Mouse (Mus musculus): ENCODE data around the gene Zfp592. TPM values are rescaled to one million over a fixed set of nuclear protein-coding genes. Genes with fewer than 3 reads are reported as not detected.
A peak's percentile ranks its signal among the peaks of the same experiment; 100 is the strongest.

Gene Zfp592
- total and polyA plus RNA-seq, 3 experiments, result 12.9 to 33.0 TPM; not detected in 1

DNA sequence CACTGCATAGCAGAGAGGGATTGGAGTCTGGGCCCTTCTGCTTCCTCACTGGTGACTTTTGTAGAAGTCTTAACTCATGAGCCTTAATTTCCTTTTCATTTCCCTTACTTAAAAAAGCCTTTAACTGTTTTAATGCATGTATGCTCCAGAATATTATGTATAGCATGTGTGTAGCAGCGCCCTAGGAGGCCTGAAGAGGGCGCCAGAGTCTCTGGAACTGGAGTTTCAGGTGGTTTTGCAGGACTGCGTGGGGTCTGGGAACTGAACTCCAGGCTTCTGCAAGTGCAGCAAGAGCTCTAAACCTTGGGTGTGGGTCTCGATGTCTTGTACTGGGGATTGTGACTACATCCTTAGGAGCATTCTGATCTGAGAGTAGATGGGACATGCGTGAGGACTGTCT lies 79.8 kb downstream of the Zfp592 start:
- Histone ChIP-seq H3K4me1 (ENCODE audit: control insufficient read depth in 1 of 2, insufficient read depth in 2 of 2, low read length in 2 of 2) (peaks cover 2 to 3% of the 10 kb centered on the region in 2 experiments; a peak in 2 of 4 replicates), H3K9me3 (replicated peaks; ENCODE audit: insufficient read depth, low read length) (no peaks in the 10 kb centered on the region), H3K27ac (ENCODE audit: control insufficient read depth, low read depth, low read length) (no peak overlapping the region), H3K79me2 (ENCODE audit: control insufficient read depth, insufficient read depth, low read length, poor library complexity) (no peaks in the 10 kb centered on the region), H3K27me3 (ENCODE audit: control insufficient read depth in 1 of 2, insufficient read depth in 2 of 2, low read length in 2 of 2) (peaks cover 8 to 13% of the 10 kb centered on the region in 2 experiments), H3K9ac (ENCODE audit: control insufficient read depth, low read depth, low read length, poor library complexity, severe bottlenecking) (no peak overlapping the region), H3K4me3 (ENCODE audit: control insufficient read depth in 1 of 2, insufficient read depth in 1 of 2, low read depth in 2 of 2, low read length in 2 of 2) (no peak overlapping the region), H3K36me3 (ENCODE audit: control insufficient read depth in 1 of 2, insufficient read depth in 2 of 2, low read length in 2 of 2) (no peaks in the 10 kb centered on the region)
- TF ChIP-seq RAD21 (IDR thresholded peaks at IDR 0.05; ENCODE audit: low read depth, low read length), result peak; percentile 40
- peak; percentile 56 to 59 (median 56); a peak in 5 of 6 replicates for TF ChIP-seq CTCF (IDR thresholded peaks at IDR 0.05 in 2 of 3, conservative IDR thresholded peaks at IDR 0.05 in 1 of 3; ENCODE audit: control insufficient read depth in 1 of 3, insufficient read depth in 1 of 3, low read depth in 2 of 3, low read length in 3 of 3, poor library complexity in 1 of 3, severe bottlenecking in 1 of 3)
- peak; percentile 15; the same call in 1 of the 2 replicates for TF ChIP-seq SMC3 (IDR thresholded peaks at IDR 0.05; ENCODE audit: low read depth, low read length)
- no peak for TF ChIP-seq USF1 (IDR thresholded peaks at IDR 0.05; ENCODE audit: low read depth, low read length)
- no peak for TF ChIP-seq USF2 (IDR thresholded peaks at IDR 0.05; ENCODE audit: borderline replicate concordance in 1 of 2, insufficient read depth in 1 of 2, low read depth in 1 of 2, low read length in 2 of 2)
- DNase-seq (ENCODE audit: low read depth, low spot score), result peak; percentile 32

DNA sequence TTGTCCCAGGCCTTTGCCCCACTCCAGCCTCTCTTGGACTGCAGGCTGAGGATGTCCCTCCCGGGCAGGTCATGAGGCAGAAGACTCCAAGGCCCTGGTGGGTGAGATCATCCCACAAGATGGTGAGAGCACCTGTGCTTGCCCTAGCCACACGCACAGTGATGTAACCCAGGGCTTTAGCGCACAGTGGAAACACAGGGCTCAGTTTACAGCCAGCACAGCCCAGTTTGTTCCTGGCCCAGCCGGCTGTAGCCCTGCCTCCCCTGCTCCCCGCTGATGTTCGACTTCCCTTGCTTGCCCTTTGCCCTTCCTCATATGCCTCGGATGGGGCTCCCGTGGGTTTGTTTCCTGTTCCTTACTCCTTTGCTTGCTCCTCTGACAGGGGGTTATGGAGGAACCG lies 81.1 kb downstream of the Zfp592 start:
- H3K27ac ChIP-seq (ENCODE audit: control insufficient read depth, low read depth, low read length), result no peak overlapping the region

DNA sequence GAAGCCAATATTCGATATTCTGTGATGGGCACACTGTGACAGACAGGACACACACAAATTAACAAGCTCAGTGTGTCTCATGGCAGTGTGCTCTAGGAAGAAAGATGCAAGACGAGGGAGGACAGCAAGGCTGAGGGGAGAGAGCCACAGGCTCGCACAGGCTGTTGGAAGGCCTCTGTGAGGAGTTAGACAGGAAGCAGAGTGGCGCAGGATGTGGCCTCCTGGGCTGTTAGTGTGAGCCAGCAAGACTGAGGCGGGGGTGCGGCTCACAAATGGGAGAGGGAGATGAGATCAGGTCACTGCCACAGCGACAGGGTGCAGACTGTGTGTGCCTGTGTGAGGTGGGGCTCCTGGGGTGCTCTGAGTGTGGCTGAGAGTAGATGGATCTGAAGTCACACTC lies 81.8 kb downstream of the Zfp592 start:
- Histone ChIP-seq H3K4me1 (ENCODE audit: control insufficient read depth in 1 of 2, insufficient read depth in 2 of 2, low read length in 2 of 2) (peaks cover 2 to 3% of the 10 kb centered on the region in 2 experiments; a peak in 2 of 4 replicates), H3K9ac (ENCODE audit: control insufficient read depth, low read depth, low read length, poor library complexity, severe bottlenecking) (no peak overlapping the region), H3K36me3 (ENCODE audit: control insufficient read depth in 1 of 2, insufficient read depth in 2 of 2, low read length in 2 of 2) (no peaks in the 10 kb centered on the region), H3K79me2 (ENCODE audit: control insufficient read depth, insufficient read depth, low read length, poor library complexity) (no peaks in the 10 kb centered on the region), H3K4me3 (ENCODE audit: control insufficient read depth in 1 of 2, insufficient read depth in 1 of 2, low read depth in 2 of 2, low read length in 2 of 2) (0 out of 4 replicates have a peak overlapping the region, but pooled peaks of 1 of the 2 experiments have one; percentile 14), H3K27ac (ENCODE audit: control insufficient read depth, low read depth, low read length) (no peak overlapping the region), H3K9me3 (replicated peaks; ENCODE audit: insufficient read depth, low read length) (no peaks in the 10 kb centered on the region), H3K27me3 (ENCODE audit: control insufficient read depth in 1 of 2, insufficient read depth in 2 of 2, low read length in 2 of 2) (peaks cover 8 to 9% of the 10 kb centered on the region in 2 experiments)
- DNase-seq (ENCODE audit: low read depth, low spot score), result peak; percentile 49
- TF ChIP-seq CHD1 (IDR thresholded peaks at IDR 0.05; ENCODE audit: low read depth, low read length), result no peak

More for the DNA sequence above, 81.1 kb downstream of the Zfp592 start:
- no peaks in the 10 kb centered on the region for H3K9me3 ChIP-seq (replicated peaks; ENCODE audit: insufficient read depth, low read length)
- H3K36me3 ChIP-seq (ENCODE audit: control insufficient read depth in 1 of 2, insufficient read depth in 2 of 2, low read length in 2 of 2), result no peaks in the 10 kb centered on the region
- DNase-seq (ENCODE audit: low read depth, low spot score), result no peak
- peaks cover 9 to 11% of the 10 kb centered on the region in 2 experiments for H3K27me3 ChIP-seq (ENCODE audit: control insufficient read depth in 1 of 2, insufficient read depth in 2 of 2, low read length in 2 of 2)
- no peak overlapping the region for H3K9ac ChIP-seq (ENCODE audit: control insufficient read depth, low read depth, low read length, poor library complexity, severe bottlenecking)
- no peak overlapping the region for H3K4me3 ChIP-seq (ENCODE audit: control insufficient read depth in 1 of 2, insufficient read depth in 1 of 2, low read depth in 2 of 2, low read length in 2 of 2)
- no peak for TF ChIP-seq JUND (IDR thresholded peaks at IDR 0.05; ENCODE audit: low read depth, low read length)
- TF ChIP-seq TBP (IDR thresholded peaks at IDR 0.05; ENCODE audit: low read depth, low read length), result no peak
- TF ChIP-seq POLR2AphosphoS5 (IDR thresholded peaks at IDR 0.05; ENCODE audit: borderline replicate concordance, low read depth, low read length), result no peak
- no peak for TF ChIP-seq HCFC1 (IDR thresholded peaks at IDR 0.05; ENCODE audit: low read depth, low read length)
- H3K4me1 ChIP-seq (ENCODE audit: control insufficient read depth in 1 of 2, insufficient read depth in 2 of 2, low read length in 2 of 2), result peaks cover 2 to 3% of the 10 kb centered on the region in 2 experiments; a peak in 2 of 4 replicates
- no peaks in the 10 kb centered on the region for H3K79me2 ChIP-seq (ENCODE audit: control insufficient read depth, insufficient read depth, low read length, poor library complexity)

All from MEL (cell line).